Mouse (Mus musculus) brain, embryonic 14.5 days (tissue): Measurements from ENCODE around the gene Maff.

Experiments used
- CTCF ChIP-seq: fragments of 200-500 bp; IDR thresholded peaks from 2 replicates; pipeline ENCODE4 v1.5.1; 2012; ENCODE audit warnings: inconsistent platforms, mild to moderate bottlenecking, moderate library complexity, borderline replicate concordance; ENCODE audit not compliant: insufficient read depth, insufficient read length; ENCODE audit errors: extremely low read depth
- POLR2A ChIP-seq: fragments of 200-500 bp; IDR thresholded peaks from 2 replicates; pipeline ENCODE4 v1.6.1; 2012; ENCODE audit warnings: mild to moderate bottlenecking, inconsistent platforms, borderline replicate concordance; ENCODE audit not compliant: poor library complexity, insufficient read depth, insufficient read length, severe bottlenecking; ENCODE audit errors: extremely low read depth

DNA sequence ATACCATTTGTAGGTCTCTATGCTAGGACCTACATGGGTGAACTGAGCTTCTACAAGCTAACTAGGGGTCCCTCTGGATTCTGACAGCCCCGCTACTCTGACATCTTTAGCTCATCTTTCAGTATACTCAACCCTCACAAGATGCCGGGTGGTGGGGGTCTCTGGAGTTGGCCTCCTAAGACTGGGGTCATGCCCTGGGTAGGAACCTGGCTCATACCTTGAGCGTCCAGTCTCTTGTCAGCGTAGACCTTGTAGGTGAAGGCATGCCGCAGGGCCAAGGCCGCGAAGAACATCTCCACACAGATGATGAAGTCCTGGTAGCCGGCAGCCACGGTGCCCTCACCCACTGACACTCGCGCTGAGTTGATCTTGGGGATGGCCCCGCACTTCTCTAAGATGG, 18.6 kb downstream of the Maff start:
- TF ChIP-seq CTCF = no peak
- TF ChIP-seq POLR2A = no peak
